Mouse (Mus musculus): ENCODE data around the gene Nudt19. TPM values are rescaled to one million over a fixed set of nuclear protein-coding genes. Genes with fewer than 3 reads are reported as not detected.
"Not testable (repeated sequence)": the region's sequence is repeated elsewhere in the genome, so short reads cannot be mapped to it uniquely, and the experiment has no call there.

The Nudt19 gene
- polyA plus RNA-seq (2015; fragmentation: Nextera tagmentation; extraction: Ambion mirVana) = 99.2 and 105 TPM in 2 replicates

DNA sequence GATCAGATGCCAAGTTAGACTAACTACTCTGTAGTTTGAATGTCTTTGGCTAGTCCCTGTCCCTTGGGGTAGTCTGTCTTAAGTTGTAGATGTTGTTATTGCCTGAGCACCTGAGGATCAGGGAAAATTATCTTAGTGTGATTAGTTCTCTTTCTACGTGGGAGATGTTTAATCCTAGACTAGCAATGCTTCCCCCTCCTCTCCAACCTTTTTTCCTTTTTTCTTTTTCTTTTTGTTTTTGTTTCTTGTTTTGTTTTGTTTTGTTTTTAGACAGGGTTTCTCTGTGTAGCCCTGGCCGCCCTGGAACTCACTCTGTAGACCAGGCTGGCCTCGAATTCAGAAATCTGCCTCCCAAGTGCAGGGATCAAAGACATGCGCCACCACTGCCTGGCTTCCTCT, at the start of gene Nudt19:
TSS of gene Nudt19 (minus strand) at position 100 of the 399 bp plus-strand sequence.
- DNase-seq (ENCODE audit: low spot score) = no peak

DNA sequence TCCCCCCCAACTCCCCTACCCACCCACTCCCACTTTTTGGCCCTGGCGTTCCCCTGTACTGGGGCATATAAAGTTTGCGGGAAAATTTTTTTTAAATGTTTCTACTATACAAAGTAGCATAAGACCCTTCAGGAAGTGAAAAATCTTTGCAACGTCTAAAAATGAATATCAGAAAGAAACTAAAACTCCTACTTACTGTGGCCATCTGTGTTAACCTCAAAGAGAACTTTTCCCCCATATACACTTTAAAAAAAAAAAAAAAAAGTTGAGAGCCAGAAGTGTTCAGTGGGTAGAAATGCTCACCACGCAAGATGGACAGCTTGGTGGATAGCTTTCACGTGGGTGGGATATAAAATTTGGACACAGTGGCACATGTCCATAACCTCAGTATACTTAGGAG, 46.7 kb upstream of the Nudt19 start:
- no peak for DNase-seq (ENCODE audit: low spot score)

DNA sequence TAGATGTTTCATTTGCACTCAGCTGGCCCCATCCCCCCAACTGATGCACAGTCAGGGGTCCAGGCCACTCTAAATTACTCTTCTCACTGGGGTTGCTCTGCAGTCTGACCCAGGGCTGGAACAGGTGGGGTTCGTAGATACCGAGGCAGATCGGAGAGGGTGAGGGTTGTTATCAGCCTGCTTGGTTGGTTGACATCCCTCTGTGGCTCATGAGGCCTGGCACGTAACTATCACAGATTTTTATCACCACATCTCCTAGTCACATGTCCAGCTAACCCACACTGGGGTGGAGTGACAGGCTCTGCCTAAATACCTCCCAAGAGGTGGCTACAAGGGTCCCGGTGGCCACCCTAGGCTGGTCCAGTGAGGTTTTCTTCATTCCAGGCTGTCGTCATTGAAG, 45.0 kb upstream of the Nudt19 start:
- DNase-seq (ENCODE audit: low spot score) = no peak

DNA sequence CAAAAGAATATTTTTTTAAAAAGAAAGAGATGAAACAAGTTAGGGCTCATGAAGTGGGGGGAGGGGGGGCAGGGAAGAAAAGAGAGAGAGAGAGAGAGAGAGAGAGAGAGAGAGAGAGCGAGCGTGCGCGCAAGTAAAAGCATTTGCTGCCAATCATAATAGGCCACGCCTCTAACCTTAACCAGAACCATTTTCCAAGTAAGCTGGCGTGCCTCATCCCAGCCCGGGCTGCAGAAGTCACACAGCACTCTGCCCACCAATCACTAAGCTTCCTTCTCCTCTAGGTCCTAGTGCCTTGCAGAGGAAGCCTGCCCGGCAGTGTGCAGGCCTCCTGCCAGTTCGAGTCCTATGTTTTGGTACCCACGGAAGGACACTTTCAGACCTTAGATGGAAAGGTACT, 43.9 kb upstream of the Nudt19 start:
- no peak for DNase-seq (ENCODE audit: low spot score)

GRCm38 (mm10) chr7:35599492-35599891, 43.4 kb upstream of the Nudt19 start:
- DNase-seq (ENCODE audit: low spot score) = no peak

DNA sequence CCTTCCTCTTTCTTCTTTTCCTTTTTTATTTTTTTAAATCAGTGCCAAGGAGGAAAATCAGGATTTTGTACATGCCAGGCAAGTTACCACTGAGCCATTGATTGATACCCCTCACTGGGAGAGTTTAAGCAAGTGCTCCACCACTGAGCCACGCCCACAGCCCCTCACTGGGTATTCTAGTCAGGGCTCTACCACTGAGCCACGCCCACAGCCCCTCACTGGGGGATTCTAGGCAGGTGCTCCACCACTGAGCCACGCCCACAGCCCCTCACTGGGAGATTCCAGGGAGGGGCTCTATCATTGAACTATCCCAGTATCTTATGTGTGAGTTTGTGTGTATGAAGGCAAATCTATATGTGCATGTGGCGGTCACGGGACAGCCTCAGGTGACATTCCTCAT, 38.2 kb upstream of the Nudt19 start:
- no peak for DNase-seq (ENCODE audit: low spot score)

GRCm38 (mm10) chr7:35590731-35591191, 34.7 kb upstream of the Nudt19 start:
- no peak for DNase-seq (ENCODE audit: low spot score)

DNA sequence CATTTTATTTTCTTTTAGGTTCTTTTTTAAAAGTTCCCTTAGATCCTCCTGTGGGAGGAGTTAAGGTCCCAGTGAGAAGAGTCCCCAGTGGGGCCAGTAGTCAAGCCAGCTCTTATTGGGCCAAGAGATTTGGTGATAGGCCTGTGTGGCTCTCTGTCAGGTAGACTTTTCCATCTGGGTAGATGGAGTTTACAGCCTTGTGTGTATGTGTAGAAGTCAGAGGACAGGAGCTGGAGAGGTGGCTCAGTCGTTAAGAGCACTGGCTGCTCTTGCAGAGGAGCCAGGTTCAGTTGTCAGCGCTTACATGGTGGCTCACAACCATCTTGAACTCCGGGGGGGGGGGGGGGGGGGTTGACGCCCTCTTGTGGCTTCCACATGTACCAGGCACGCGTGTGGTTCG, 33.4 kb upstream of the Nudt19 start:
- DNase-seq (ENCODE audit: low spot score) = no peak

- peak; percentile 48 for DNase-seq (ENCODE audit: low spot score)
Measured at GRCm38 (mm10) chr7:35588680-35589428, 32.8 kb upstream of the Nudt19 start.

DNA sequence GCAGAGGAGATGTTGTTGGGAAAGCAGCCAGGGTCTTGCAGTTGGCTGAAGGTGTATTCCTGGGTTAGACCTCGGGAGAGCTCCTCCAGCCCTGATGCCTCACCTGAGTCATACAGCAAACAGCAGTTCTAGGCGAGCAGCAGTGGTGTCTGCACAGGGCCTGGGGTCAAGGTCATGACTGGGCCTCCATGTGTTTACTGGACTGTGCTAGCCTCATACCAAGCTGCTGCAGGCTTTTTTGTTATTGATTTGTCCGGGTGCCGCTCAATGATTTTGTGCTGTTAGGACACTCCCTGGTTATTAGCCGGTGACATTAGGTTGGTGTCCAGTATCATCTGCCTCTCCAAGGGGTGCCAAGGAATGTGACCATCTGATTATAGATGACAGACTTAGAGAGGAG, 31.6 kb upstream of the Nudt19 start:
- DNase-seq (ENCODE audit: low spot score) = no peak

DNA sequence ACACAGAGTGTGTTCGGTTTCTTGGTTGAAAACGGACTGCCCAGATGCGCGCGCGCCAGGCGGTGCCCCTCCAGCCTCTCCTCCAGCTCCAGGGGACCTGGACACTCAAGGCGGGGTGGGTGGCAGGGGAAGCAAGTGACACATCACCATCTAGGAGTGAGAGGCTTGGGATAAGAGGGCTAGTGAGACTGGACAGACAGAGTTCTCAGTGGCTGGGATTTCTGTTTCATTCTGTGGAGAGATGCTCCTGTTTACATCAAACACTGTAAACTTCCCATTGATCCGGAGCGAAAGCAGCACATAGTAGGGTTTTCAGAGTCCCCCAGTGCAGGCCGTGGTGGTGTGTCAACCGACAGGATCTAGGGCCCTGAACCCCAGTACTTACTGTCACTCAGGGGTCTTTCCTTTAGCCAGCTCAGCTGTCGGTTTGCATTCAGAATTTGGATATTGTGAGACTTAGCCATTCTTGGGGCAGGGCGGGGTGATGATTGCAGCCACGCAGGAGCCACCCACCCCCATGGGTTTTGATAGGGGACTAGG, 30.9 kb upstream of the Nudt19 start:
- DNase-seq (ENCODE audit: low spot score) = no peak

DNA sequence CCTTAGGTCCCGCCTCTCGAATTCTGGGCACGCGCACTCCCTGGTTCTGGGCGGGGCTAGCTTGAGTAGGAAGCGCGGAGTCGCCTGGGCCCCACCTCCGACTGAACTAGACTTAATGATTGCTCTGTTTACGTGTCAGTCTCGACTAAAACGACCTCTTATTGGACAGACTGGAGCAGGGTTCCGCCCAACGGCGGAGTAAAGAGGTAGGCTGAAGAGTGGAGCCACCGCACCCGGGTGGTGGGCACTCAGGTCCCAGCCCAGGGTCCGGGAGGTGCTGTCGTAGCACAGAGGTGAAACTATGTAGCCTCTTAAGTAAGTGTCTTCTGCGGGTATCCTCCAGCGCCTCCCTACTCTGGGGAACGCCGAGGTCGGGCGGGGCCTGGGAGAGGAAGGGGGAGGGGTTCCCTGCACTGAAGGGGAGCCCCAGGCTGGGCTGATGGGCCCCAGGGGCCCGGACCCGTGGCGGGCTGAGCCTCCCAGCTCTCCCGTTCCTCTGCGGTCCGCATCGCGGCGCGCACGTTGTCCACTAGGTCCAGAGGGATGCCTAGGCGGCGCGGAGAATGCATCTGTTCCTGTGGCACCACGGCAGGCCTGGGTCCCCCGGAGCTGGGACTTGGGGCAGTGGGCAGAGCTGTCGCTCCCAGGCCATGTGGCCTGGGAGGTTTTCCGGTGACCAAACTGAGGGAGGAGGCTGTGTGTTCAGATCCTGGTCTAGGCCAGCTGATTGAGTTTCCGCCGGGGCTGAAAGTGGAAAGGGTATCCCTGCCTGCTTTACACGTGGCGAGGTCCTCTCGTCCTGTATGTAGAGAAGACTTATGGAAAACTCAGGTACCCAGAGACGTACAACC, 30.2 kb upstream of the Nudt19 start, which contains the start of gene Ankrd27:
TSS of gene Ankrd27 (plus strand) at position 190 of the 851 bp plus-strand sequence.
- DNase-seq (ENCODE audit: low spot score) = peak; percentile 95

- DNase-seq (ENCODE audit: low spot score) = peak; percentile 50
Measured at GRCm38 (mm10) chr7:35585191-35586054, 29.3 kb upstream of the Nudt19 start, which contains the start of gene Rgs9bp. Gene Rgs9bp (minus strand): TSS chr7:35585582.

- DNase-seq (ENCODE audit: low spot score) = peak; percentile 45
Measured at GRCm38 (mm10) chr7:35584786-35585190, 28.7 kb upstream of the Nudt19 start.

- DNase-seq (ENCODE audit: low spot score) = no peak
Measured at GRCm38 (mm10) chr7:35584068-35584785, 28.1 kb upstream of the Nudt19 start.

DNA sequence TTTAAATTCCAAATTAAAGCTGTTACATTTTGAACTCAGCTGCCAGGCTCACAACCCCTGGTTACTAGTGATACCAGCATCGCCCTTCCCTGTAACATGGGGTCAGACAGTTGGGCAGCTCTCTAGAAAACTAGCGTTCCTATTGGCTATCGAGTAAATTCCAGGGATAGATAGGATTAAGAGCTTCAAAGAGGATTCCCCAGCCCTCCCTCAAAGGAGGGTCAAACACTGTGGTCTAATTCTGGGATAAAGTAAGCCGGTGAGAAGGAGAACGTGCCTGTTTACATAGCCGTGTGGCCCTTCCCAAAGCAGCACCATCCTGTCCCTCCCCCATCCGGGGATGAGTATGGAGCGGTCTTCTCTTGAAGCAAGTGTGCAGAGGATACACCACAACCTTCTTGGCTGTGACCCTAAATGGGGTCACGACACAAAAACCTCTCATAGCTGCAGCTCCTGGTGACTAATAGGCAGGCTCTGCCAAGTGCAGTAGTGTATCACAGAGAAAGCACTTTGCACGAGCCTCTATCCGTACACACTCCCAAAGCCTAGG, 27.4 kb upstream of the Nudt19 start:
- no peak for DNase-seq (ENCODE audit: low spot score)

GRCm38 (mm10) chr7:35582719-35583118, 26.6 kb upstream of the Nudt19 start:
- DNase-seq (ENCODE audit: low spot score) = peak; percentile 22

DNA sequence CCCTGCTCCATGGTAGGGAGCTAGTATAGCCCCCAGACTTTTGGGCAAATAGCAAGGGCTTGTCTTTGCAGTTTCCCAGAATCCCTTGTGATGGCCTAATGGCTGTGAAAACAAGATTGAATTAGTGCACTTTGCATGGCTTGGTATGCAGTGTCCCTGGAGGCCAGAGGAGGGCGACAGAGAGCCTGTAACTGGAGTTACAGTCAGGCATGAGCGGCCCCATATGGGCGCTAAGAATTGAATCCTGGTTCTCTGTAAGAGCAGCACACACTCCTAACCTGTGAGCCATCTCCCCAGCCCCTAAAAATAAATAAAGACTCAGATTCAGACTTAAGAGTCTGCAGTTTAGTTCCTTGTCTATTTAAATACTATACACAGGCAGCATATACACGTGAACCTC, 23.7 kb upstream of the Nudt19 start:
- DNase-seq (ENCODE audit: low spot score) = peak; percentile 54

GRCm38 (mm10) chr7:35570883-35571282, 14.8 kb upstream of the Nudt19 start:
- not testable (repeated sequence) for DNase-seq (ENCODE audit: low spot score)

DNA sequence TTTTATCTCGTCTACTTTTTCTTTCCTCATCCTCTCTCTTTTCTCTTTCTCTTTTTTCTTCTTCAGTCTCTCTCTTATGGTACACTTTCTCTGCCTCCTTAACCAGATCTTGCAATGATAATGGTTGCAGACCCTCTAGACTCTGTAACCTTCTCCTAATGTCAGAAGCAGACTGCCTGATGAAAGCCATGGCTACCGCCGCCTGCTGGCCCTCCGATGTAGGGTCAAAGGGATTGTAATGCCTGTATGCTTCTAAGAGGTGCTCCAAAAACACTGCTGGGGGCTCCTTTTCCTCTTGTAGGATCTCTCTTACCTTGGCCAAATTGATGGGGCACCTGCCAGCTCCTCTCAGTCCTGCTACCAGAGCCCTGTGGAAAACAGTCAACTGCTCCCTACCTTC, 13.6 kb upstream of the Nudt19 start:
- DNase-seq (ENCODE audit: low spot score) = not testable (repeated sequence)
